Mouse (Mus musculus): ENCODE measurements at regions not wholly inside any gene's neighbourhood (a gene's known extent, or its start where the extent isn't known, plus 50 kb on each side); places are given as distances from the start of the nearest gene placed in this dataset.
A peak's percentile ranks its signal among the peaks of the same experiment; 100 is the strongest.
"Not testable (repeated sequence)": the region's sequence is repeated elsewhere in the genome, so short reads cannot be mapped to it uniquely, and the experiment has no call there.

- peak; percentile 43 for DNase-seq
- intact Hi-C loops (cut with DNase I), result no loop called here
These were observed 165.3 kb upstream of the Trpc7 start for GRCm38 (mm10) chr13:57061074-57061473.

DNA sequence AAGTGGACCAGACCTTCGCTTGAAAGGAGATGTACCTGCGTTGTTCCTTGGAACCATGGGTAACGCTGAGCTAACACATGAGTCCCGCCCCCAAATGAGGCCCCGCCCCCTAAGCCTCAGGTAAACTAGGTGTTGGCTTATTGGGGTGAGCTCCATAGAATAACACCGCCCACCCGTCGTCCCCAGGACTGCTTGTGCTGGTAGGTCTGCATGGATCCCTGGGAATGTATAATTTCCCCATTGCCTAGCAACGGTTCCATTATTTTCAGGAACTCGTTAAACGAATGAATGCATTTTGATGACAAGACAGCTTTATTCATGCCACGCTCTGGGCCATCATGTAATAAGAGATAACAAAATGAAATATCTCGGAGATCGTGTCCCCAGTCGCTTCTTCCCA, 161.0 kb upstream of the Trpc7 start:
- intact Hi-C loops (cut with DNase I), result no loop called here
- no peak for DNase-seq

DNA sequence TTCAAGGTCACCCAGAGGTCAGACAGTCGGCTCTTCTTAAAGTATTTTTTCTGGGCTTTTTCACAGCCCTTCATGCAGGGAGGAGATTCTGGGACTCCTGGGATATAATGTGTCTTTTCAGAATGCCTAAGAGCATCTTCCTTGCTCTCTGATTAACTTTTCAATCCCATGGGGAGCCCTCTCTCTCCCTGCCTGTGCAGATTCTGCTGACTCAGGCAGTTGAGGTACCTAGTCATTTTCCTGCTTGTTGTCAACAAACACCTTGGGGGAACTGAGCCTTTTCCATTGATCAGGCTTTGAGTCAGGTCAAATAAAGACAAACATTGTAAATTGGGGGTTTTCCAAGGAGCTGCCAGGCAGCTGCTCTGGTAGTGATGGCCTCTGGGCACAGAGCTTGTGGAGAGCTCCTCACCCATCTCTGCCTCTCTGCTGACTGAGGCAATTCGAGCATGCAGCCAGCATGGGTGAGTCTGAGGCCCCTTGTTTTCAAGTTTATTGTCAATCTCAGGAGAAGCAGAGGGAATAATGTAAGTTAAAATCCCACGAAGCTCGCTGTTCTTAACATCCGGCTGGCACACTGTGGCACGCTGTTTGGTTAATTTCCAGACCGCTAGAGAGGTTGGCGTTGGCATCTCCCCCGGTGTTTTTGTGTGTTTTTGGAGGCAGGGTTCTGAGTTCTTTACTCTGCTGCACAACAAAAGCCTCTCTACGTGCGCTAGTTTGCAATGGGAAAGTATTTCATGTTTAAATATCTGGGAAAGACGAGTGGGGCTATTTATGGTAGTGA, 159.8 kb upstream of the Trpc7 start:
- no peak for DNase-seq
- intact Hi-C loops (cut with DNase I), result no loop called here

GRCm38 (mm10) chr13:57053361-57053760, 157.6 kb upstream of the Trpc7 start:
- intact Hi-C loops (cut with DNase I), result no loop called here
- no peak for DNase-seq

DNA sequence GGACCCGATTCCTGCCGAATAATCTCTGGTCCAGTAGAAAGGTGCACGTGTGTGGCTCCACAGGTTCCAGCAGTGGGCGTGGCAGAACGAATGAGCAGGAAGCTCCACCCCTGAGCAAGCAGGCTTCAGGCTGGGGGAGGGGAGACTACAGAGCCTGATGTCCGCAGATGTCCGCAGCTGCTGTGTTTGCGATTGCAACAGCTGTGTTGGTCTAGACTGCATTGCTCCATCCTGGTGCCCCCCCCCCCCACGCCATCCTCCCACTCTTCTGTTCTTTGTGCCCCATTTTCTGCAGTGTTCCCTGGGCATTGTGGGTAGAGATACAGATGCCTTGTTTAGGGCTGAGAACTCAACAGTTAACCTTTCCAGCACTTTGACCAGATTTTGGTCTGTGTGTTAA, 150.3 kb upstream of the Trpc7 start:
- intact Hi-C loops (cut with DNase I); DNase-seq: not testable (repeated sequence)

- intact Hi-C loops (cut with DNase I), result no loop called here
These were observed 148.7 kb upstream of the Trpc7 start for GRCm38 (mm10) chr13:57044455-57044854.

GRCm38 (mm10) chr13:57043316-57043974, 147.7 kb upstream of the Trpc7 start:
- no peak for DNase-seq
- intact Hi-C loops (cut with DNase I), result no loop called here

More at GRCm38 (mm10) chr13:57044455-57044854, 148.7 kb upstream of the Trpc7 start:
- DNase-seq, result no peak

DNA sequence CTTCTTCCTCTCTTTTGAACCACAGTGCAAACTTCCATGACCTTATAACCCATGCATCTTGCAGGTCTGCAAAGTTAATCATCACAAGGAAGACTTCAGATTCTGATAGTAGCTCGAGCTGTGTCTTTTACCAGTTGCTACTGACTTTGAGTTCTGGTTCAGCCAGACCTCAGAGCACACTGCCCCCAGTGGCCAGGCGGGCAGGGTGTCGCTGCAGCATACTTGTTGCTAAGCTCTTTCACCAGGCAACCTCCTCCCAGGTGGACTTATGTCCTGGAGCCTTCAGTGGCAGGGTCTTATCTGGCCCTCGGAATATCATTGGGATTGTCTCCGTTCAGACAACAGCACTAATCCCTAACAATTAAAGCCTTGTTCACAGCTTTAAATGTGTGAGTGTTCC, 146.7 kb upstream of the Trpc7 start:
- DNase-seq, result no peak
- intact Hi-C loops (cut with DNase I), result no loop called here

- intact Hi-C loops (cut with DNase I), result no loop called here
These were observed 137.1 kb upstream of the Trpc7 start for GRCm38 (mm10) chr13:57032871-57033270.

DNA sequence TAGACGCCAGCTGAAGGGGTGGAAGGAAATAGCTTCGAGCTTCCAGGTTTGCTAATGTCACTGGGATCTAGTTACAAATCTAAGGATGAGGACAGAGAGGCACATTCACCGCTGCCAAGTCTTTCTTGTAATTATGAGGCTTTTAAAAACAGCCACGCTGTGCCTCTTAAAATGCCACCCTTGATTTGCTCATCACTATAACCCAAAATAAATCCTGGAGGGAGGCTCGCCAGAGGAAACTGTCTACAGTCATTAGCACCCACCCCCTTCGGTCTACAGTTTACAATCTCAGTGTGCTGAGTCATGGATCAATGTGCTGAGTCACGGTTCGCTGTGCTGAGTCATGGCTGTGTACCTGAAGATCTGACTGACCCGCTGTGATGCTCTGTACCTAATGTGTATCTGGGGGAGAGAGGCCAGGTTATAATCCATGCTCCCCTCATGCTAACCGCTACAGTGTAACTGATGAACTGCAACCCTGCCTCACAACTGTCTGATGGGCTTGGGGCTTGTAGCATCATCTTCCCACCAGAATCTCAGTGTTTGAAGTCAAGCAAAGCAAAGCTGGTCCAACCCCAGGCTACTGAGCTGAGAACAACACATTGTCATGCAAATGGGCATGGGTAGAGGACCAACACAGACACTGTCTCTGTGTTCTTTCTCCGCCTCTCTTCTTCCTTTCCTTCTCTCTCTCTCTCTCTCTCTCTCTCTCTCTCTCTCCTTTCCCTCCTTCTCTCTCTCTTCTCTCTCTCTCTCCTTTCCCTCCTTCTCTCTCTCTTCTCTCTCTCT, 122.0 kb upstream of the Trpc7 start:
- no peak for DNase-seq
- intact Hi-C loops (cut with DNase I), result no loop called here

More at GRCm38 (mm10) chr13:57032871-57033270, 137.1 kb upstream of the Trpc7 start:
- no peak for DNase-seq

DNA sequence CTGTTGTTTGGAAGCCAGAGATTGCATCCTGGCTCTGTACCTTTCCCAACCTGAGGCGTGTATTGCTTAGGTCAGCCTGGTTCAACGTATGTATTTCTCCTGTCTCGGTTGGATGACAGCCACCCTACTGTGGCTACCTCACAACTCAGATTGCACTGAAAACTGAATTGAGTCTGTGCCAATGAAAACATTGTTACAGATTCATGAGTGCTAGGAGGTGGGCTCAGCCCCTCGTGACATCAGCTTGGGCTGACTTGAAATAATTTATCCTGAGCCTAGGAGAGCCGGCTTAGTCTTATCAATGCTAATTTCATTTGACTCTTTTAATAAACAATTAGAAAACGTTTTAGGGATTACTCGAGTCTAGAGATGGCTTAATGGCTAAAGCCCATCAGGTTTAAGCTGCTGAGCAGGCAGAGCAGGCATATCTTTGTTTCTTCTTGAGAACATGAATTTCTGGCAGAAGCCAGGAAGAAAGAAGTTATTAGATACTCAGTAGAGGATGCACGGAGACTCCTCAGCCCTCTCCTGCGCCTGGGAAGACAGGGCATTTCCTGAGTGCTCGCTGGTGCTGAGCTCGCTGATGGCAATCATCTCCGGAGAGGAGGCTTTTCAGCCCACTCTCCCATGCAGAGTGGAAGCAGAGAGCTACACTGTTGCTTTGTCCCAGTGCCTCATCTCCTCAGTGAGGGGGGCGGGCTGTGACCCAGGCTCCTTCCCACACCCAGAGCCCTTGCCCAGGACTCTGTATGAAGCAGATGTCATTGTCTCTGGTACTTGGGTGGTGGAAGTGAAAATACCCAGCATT, 120.9 kb upstream of the Trpc7 start:
- intact Hi-C loops (cut with DNase I), result no loop called here
- DNase-seq, result no peak

- intact Hi-C loops (cut with DNase I); DNase-seq: not testable (repeated sequence)
These were observed 111.4 kb upstream of the Trpc7 start for GRCm38 (mm10) chr13:57007236-57007635.

DNA sequence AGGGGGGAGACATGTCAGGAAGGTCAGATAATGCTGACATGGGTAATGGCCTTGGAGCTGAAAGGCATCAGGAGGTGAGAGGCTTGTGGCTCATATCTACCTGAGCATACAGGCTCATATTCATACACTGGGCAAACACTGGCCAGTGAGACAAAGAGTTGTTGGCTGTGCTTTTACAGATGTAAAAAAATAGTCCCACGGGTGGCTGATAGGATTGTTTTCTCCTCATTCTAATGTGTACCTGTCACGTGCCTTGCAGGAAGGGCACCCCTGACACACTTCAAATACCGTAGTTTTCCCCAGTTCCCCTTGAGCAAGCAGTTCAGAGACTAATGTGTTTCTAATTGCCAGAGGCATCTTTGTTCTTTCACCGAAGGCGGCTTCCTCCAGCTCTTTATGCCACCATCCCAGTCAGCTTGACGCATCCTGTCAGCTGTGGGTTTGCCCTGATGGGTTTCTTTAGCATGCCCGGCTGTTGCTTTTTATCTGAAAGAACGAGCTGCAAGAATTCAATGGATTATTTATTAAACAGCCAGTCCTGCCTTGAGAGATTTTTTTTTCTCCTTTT, 107.9 kb upstream of the Trpc7 start:
- intact Hi-C loops (cut with DNase I), result no loop called here
- DNase-seq, result no peak

GRCm38 (mm10) chr13:56992022-56992421, 96.2 kb upstream of the Trpc7 start:
- DNase-seq, result peak; percentile 33
- intact Hi-C loops (cut with DNase I), result no loop called here

GRCm38 (mm10) chr13:56974063-56974462, 78.3 kb upstream of the Trpc7 start:
- DNase-seq, result no peak
- intact Hi-C loops (cut with DNase I), result no loop called here

DNA sequence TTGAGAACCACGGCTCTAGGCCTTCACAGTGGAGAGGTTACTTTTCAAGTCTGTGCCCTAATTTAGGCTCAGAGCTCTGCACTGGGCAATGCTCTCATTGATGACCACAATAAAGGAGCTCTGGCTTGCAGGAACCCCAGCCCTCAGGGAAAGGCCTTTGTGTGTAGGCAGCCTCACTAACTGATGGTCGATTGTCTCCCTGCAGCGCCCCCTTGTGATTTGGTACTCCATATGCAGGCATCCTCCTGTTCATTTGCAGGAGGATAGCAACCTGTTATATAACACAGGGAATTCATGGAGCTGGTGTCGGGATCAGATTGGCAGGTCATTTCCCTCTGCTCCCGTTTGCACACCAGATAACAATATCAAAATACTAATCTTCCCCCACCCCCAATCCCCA, 59.6 kb upstream of the Trpc7 start:
- DNase-seq, result peak; percentile 26
- intact Hi-C loops (cut with DNase I), result no loop called here

DNA sequence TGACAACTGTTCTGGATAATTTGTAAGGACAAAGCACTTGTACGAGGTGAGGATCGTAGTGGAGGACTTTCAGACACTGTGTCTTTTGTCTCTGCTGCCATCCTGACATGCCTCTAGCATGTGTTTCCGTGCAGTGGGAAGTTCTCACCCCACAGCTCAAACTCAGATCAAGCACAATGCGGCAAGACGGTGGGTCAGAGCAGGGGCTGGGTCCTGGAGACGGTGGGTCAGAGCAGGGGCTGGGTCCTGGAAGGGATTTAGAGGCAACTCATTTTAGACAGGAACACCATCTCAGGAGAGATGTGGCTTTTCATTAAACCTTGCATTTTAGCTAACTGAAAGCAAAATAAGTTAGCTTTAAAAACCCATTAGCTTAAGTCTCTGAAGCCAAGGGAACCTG, 52.3 kb upstream of the Trpc7 start:
- intact Hi-C loops (cut with DNase I), result no loop called here
- DNase-seq, result no peak

- peak; percentile 40 for DNase-seq
- intact Hi-C loops (cut with DNase I), result no loop called here
These were observed 51.5 kb upstream of the Trpc7 start for GRCm38 (mm10) chr13:56947266-56947665.

Data from left cerebral cortex, postnatal 4 days (tissue).